Mouse (Mus musculus): ENCODE data around the gene Zmiz1. TPM values are rescaled to one million over a fixed set of nuclear protein-coding genes. Genes with fewer than 3 reads are reported as not detected.

Gene Zmiz1
- polyA plus RNA-seq, 1 experiment from 2014 or later, result 57.5 TPM

DNA sequence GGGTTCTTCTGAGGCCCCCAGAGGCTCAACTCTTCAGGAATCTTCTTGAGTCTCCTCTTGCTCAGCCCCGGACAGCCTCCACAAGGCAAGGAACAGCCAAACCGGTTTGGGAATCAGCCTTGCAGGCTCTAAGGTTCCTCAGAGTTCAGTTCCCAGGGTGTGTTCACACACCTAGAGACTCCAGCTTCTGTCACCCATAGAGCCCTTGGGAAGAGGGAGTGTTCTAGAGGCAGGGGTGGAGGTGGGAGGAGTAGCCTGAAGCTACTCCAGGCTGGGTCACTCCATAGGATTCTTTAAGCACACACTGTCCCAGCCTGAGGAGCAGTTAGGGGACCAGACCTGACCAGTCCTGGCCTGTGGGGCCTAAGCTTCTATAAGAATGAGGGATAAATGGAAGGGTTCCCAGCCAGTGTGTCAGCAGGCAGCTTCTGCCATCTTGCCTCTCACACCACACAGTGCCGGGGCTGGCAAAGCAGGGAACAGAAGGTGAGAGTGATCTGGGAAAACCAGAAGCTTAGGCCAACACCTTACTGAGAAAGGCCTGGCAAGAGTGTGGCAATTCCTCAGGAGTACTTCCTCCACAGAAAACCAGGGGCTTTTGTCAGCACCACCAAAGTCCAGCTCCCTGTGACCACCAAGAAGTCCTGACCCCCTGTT, 168.7 kb downstream of the Zmiz1 start:
- H3K36me3 ChIP-seq, result peaks cover 14% of the 10 kb centered on the region; the same call in 1 of the 2 replicates
- H3K9ac ChIP-seq (replicated peaks), result no peak overlapping the region
- no peaks in the 10 kb centered on the region for H3K9me3 ChIP-seq
- no peak overlapping the region for H3K4me3 ChIP-seq
- peaks cover 67% of the 10 kb centered on the region for H3K4me1 ChIP-seq
- no peak overlapping the region for H3K27ac ChIP-seq (replicated peaks)
- no peaks in the 10 kb centered on the region for H3K27me3 ChIP-seq
- ATAC-seq (replicated peaks), result no peak
- H3K4me2 ChIP-seq (replicated peaks), result no peak overlapping the region
- WGBS, result 78% methylated on average over 3 of the region's 3 CpGs

DNA sequence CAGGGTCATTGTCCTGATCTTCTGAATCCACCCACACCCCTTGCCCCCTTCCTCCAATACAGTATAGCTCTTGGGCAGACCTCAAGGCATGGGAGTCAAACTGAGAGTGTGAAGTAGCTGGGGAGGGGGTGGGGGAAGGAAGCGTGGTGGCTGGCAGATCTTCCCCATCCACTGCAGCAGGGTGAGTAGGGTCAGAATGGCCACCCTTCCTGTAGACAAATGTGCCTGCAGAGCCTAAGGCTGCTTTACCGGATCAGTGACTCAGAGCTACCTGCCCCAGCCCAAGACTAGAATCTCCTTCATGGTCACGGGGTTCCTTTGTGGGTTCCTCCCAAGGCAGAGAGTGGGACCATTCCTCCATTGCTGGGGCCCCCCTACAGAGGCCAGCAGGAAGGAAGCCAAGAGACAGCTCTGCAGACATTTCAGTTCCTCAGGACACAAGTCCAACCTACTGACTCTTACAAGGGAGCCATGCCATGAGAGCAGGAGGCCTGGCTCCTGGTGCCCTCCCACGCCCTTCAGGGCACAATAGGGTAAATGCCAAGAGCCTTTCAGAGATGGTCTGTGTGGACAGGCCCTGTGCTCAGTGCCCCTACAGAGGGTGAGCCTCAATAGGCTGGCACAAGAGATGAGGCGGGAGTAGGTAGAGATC, 169.6 kb downstream of the Zmiz1 start:
- Histone ChIP-seq H3K9ac (replicated peaks) (no peak overlapping the region), H3K36me3 (peaks cover 14% of the 10 kb centered on the region; the same call in 1 of the 2 replicates), H3K9me3 (no peaks in the 10 kb centered on the region), H3K27me3 (no peaks in the 10 kb centered on the region), H3K4me1 (peaks cover 67% of the 10 kb centered on the region), H3K4me2 (replicated peaks) (no peak overlapping the region), H3K27ac (replicated peaks) (0 out of 2 replicates have a peak overlapping the region, but pooled peaks have one; percentile 3), H3K4me3 (no peak overlapping the region)
- ATAC-seq (replicated peaks), result no peak
- WGBS, result 89% methylated on average over 5 of the region's 5 CpGs

DNA sequence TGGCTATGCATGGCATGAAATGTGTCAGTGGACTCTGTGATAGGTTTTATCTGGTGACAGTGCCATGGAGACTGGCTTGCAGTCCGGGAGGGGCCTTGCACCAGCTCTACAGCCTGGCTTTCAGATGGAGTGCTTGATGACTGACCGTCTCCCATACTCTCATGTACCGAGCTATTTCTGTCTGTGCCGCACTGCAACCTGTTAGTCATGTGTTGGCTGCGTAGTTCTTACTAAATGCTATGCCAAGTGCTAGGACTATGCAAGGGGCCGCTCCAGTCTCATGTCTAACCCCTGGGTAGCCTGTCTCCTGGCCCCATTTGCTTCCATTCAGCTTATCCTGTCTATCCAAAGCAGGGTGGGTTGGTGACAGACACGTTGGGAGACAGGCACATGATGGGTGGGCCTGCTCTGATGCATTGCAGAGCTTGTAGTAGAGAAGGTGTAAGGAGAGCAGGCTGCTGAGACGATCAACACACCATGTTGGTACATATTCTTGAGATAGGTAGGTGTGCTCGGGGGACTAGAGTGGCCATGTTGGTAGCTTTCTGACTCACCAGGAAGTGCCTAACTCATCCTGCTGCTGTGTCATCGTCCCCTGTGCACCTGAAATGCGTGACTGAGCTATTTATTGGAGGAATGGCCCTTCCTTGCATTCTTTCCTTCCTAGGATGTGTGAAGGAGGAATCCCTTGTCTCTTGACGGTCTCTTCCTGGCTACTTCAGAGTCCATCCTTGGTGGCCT, 171.1 kb downstream of the Zmiz1 start:
- whole genome bisulfite sequencing, result 90% methylated on average over 12 of the region's 12 CpGs
- Histone ChIP-seq H3K4me2 (replicated peaks) (no peak overlapping the region), H3K4me3 (no peak overlapping the region), H3K27ac (replicated peaks) (peak overlapping the region; percentile 49), H3K4me1 (peaks cover 71% of the 10 kb centered on the region), H3K9ac (replicated peaks) (no peak overlapping the region), H3K9me3 (no peaks in the 10 kb centered on the region), H3K36me3 (peaks cover 6% of the 10 kb centered on the region; the same call in 1 of the 2 replicates), H3K27me3 (no peaks in the 10 kb centered on the region)
- ATAC-seq (replicated peaks), result no peak

DNA sequence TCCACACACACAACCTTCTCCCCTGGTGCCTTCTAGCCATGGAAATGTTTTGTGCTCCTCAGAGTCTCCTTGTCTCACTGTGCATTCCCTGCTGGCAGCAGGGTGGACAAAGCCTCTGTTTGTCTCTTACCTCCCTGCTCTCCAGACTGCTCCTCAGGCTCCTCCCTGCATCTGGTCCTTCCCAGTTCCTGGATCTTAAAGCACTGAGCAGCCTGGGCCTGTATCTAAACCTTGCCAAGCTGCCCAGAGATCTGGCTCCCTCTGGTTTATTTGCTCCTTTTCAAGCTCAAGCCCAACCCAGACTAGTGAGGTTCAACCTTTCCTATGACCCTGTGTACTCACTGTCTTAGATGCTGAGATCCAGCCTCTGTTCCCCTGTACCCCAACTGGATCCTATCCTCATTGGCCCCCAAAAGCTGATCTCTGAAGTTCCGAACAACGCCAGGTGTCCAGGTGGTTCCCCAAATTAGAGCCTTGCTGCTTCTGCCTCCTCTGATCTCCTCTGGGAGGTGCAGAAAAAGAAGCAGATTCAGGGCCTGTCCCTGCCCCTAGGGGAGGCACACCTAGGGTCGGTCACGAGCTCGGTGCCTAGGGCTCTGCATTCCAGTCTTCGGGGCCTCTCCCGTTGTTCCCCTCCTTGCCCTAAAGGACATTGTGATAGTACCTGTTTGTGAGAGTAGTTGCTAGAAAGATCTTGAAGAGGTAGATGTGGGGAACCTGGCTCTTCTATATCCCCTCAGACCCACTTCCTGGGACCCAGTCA, 171.8 kb downstream of the Zmiz1 start:
- Histone ChIP-seq H3K4me1 (peaks cover 76% of the 10 kb centered on the region), H3K4me2 (replicated peaks) (no peak overlapping the region), H3K4me3 (no peak overlapping the region), H3K36me3 (peaks cover 5% of the 10 kb centered on the region; the same call in 1 of the 2 replicates), H3K9me3 (no peaks in the 10 kb centered on the region), H3K9ac (replicated peaks) (no peak overlapping the region), H3K27ac (replicated peaks) (peak overlapping the region; percentile 49), H3K27me3 (no peaks in the 10 kb centered on the region)
- 91% methylated on average over 7 of the region's 7 CpGs for WGBS
- no peak for ATAC-seq (replicated peaks)

DNA sequence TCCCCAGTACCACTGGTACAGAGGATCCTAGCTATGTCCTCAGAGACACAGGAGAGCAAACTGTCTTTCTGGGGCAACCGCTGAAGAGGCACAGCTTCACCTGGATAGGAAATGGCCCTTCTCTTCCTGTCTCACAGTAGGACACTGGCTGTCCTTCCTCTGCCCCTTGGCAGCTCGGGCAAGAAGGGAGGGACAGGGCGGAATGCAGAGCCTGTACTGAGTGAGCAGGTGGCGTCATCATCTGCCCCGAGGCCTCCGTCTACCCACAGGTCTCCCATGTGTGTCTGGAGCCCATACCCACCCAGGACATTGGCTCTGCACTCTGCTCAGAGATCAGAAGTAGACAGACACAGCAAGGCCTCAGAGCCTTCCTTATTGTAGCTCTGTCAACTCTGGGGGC, 172.5 kb downstream of the Zmiz1 start:
- H3K27ac ChIP-seq (replicated peaks), result no peak overlapping the region
- no peak for ATAC-seq (replicated peaks)
- H3K4me3 ChIP-seq, result no peak overlapping the region
- no peak overlapping the region for H3K9ac ChIP-seq (replicated peaks)
- H3K4me2 ChIP-seq (replicated peaks), result no peak overlapping the region
- WGBS, result 89% methylated on average over 6 of the region's 6 CpGs
- H3K36me3 ChIP-seq, result peaks cover 8% of the 10 kb centered on the region; the same call in 1 of the 2 replicates
- no peaks in the 10 kb centered on the region for H3K9me3 ChIP-seq
- no peaks in the 10 kb centered on the region for H3K27me3 ChIP-seq
- peaks cover 82% of the 10 kb centered on the region for H3K4me1 ChIP-seq

DNA sequence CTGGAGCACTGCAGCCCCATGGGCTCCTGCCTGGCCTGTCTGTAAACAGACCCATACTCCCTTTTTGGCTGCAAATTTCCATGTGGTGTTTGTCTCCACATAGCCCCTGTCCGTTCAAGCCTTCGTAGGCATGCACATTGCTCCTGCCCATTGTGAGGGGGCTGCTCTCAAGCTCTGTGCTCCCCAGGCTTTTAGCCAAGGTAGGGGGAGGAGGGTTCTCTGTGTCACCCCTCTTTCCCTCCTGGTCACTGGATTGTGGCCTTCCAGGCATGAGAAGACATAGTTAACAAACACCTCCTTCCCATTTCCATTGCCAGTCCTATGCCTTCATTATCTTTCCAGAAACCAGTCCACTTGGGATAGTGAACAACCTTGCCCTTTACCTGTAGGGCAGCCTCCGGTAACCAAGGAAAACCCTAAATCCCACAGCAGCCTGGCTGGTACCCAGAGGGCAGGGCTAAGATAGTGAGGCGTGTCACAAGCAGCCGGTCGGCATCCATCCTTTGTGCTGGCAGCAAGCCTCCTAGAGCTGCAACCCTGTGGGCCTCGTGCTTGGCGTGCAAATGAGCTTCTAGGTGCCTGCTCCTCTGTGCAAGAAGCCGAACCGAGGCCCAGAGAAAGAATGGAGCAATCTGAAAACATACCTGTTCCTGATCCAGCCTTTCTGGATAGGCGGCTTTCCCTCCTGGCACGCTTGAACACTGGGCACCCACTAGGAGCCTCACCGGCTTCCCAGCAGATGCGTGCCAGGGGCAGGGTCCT, 174.7 kb downstream of the Zmiz1 start:
- no peak overlapping the region for H3K4me2 ChIP-seq (replicated peaks)
- 0 out of 2 replicates have a peak, but pooled peaks have one; percentile 34 for ATAC-seq (replicated peaks)
- WGBS, result 34% methylated on average over 14 of the region's 14 CpGs

DNA sequence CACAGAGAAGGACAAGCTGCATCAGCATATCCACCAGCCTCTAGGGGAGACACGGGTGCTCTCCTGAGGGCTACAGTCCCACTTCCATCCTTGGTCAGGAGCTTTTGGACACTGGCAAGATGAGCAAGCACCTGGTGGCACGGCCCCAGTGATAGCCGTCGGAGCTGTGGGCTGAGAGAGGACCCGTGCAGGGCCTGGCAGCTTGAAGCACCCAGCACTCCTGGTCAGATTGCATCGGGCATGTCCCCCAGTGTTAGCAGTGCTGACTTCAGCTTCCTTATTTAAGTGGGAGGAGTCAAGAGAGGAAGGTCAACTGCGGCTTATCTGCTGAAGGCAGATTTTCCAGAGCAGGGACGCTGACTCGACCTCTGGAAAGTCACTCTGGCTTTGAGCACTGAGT, 175.3 kb downstream of the Zmiz1 start:
- 74% methylated on average over 9 of the region's 9 CpGs for WGBS
- Histone ChIP-seq H3K27me3 (no peaks in the 10 kb centered on the region), H3K9me3 (no peaks in the 10 kb centered on the region), H3K4me3 (no peak overlapping the region), H3K36me3 (peaks cover 23% of the 10 kb centered on the region), H3K4me1 (peaks cover 67% of the 10 kb centered on the region), H3K27ac (replicated peaks) (peak overlapping the region; percentile 67), H3K9ac (replicated peaks) (no peak overlapping the region), H3K4me2 (replicated peaks) (no peak overlapping the region)
- ATAC-seq (replicated peaks), result no peak

More for the DNA sequence above, 174.7 kb downstream of the Zmiz1 start:
- Histone ChIP-seq H3K4me1 (peaks cover 72% of the 10 kb centered on the region), H3K27ac (replicated peaks) (peak overlapping the region; percentile 67), H3K27me3 (no peaks in the 10 kb centered on the region), H3K9ac (replicated peaks) (peak overlapping the region; percentile 29; the same call in 1 of the 2 replicates), H3K9me3 (no peaks in the 10 kb centered on the region), H3K4me3 (no peak overlapping the region), H3K36me3 (peaks cover 21% of the 10 kb centered on the region)

DNA sequence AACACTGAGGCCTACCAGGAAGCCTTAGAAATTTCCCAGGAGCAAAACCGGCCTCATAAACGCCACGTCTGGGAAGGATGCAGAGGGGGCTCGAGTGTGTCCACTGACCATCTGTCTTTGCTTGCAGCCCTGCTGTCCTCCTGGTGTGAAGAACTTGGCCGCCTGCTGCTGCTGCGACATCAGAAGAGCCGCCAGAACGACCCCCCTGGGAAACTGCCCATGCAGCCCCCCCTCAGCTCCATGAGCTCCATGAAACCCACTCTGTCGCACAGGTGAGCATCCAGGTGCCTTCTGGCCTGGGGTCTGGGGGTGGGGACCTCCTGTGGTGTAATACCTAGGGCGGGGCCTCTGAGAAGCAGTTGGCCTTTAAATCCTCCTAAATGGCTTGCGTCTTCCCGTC, 176.8 kb downstream of the Zmiz1 start:
- no peak for ATAC-seq (replicated peaks)
- peaks cover 29% of the 10 kb centered on the region for H3K36me3 ChIP-seq
- peak overlapping the region; percentile 65 for H3K27ac ChIP-seq (replicated peaks)
- peaks cover 57% of the 10 kb centered on the region for H3K4me1 ChIP-seq
- H3K9ac ChIP-seq (replicated peaks), result no peak overlapping the region
- no peaks in the 10 kb centered on the region for H3K27me3 ChIP-seq
- no peak overlapping the region for H3K4me2 ChIP-seq (replicated peaks)
- H3K4me3 ChIP-seq, result no peak overlapping the region
- WGBS, result 55% methylated on average over 12 of the region's 12 CpGs
- no peaks in the 10 kb centered on the region for H3K9me3 ChIP-seq

DNA sequence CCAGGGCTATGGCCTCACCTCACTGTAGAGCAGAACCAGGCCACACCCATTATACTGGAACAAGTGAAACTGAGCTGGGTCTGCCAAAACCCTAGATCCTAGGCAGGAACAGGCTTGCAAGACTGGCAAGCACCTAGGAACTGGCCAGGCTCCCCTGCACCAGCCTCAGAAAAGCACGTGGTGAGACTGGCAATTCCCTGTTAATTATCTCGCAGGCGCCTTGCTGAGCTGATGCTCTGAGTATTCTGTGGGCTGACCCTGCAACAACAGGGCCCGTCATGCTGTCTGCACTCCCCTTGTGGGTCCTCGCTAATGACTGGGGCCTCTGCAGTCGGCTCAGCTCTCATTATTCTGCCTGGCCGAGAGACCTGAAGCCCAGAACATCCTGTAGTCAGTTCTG, 177.3 kb downstream of the Zmiz1 start:
- WGBS, result 11% methylated on average over 7 of the region's 7 CpGs
- Histone ChIP-seq H3K4me3 (no peak overlapping the region), H3K9ac (replicated peaks) (no peak overlapping the region), H3K4me1 (peaks cover 52% of the 10 kb centered on the region), H3K36me3 (peaks cover 29% of the 10 kb centered on the region), H3K9me3 (no peaks in the 10 kb centered on the region), H3K27ac (replicated peaks) (peak overlapping the region; percentile 65), H3K4me2 (replicated peaks) (no peak overlapping the region), H3K27me3 (no peaks in the 10 kb centered on the region)
- ATAC-seq (replicated peaks), result peak; percentile 60

DNA sequence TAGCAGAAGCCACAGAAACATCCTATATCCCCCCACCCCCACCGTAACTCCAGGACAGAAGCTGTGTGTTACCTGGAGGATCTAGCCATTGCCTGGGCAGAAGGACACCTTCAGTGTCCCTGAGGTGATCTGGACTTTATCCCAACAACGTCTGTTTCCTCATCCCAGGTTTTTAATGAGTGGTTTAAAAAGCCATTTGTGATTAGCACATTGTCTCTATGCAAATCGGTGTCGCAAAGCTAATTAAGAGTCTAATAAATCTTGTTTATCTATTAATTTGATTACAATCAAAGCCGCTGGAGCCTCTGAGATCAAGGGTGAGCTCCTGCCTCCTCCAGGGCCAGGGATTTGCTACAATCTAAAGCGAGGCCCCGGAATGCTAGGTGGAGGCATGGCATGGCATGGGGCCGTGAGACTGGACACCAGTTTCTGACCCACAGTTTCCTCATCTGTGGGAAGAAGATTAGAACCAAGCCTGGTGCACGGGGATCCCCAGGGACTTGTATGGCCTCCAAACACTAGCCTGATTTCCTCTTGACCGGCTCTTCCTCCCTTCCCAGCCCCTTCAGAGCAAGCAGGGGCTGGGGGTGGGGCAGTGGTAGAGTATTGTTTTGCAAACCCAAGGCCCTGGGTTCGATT, 180.3 kb downstream of the Zmiz1 start:
- no peak overlapping the region for H3K4me2 ChIP-seq (replicated peaks)
- no peak overlapping the region for H3K27ac ChIP-seq (replicated peaks)
- peaks cover 25% of the 10 kb centered on the region for H3K4me1 ChIP-seq
- no peaks in the 10 kb centered on the region for H3K27me3 ChIP-seq
- WGBS, result 67% methylated on average over 11 of the region's 11 CpGs
- H3K36me3 ChIP-seq, result peaks cover 44% of the 10 kb centered on the region
- no peak for ATAC-seq (replicated peaks)
- no peaks in the 10 kb centered on the region for H3K9me3 ChIP-seq
- H3K9ac ChIP-seq (replicated peaks), result no peak overlapping the region
- H3K4me3 ChIP-seq, result no peak overlapping the region

DNA sequence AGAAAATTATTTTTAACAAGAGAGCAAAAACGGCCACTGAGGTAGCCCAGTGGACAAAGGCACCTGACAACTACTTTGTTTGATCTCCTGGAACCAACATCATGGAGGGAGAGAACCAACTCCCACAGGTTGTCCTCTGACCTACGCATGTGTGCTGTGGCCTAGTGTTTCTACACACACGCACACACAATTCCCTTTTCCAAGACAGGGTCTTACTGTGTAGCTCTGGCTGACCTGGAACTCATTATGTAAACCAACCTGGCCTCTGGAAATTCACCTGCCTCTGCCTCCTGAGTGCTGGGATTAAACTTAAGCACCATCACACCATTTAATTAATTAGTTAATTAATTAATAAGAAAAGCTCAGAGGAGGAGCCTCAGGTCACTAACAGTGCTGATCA, 181.0 kb downstream of the Zmiz1 start:
- 90% methylated on average over 3 of the region's 3 CpGs for WGBS
- Histone ChIP-seq H3K27ac (replicated peaks) (no peak overlapping the region), H3K4me3 (no peak overlapping the region), H3K4me2 (replicated peaks) (no peak overlapping the region), H3K36me3 (peaks cover 51% of the 10 kb centered on the region), H3K27me3 (no peaks in the 10 kb centered on the region), H3K4me1 (peaks cover 20% of the 10 kb centered on the region), H3K9ac (replicated peaks) (no peak overlapping the region), H3K9me3 (no peaks in the 10 kb centered on the region)
- no peak for ATAC-seq (replicated peaks)
